Mouse (Mus musculus) small intestine, adult 2 months (tissue): ENCODE data around the gene Pacs1. TPM values are rescaled to one million over a fixed set of nuclear protein-coding genes. Genes with fewer than 3 reads are reported as not detected.

Source experiments
- H3K27ac ChIP-seq: fragments of 200-500 bp; 2 replicates; pipeline ENCODE4 v1.5.1; 2012; ENCODE audit warnings: low read depth, low read length, control low read depth, inconsistent platforms; ENCODE audit not compliant: insufficient read depth
- H3K27me3 ChIP-seq: fragments of 200-500 bp; 2 replicates; pipeline ENCODE4 v1.6.1; 2012; ENCODE audit warnings: mild to moderate bottlenecking, moderate library complexity, low read length, inconsistent platforms; ENCODE audit not compliant: control insufficient read depth, insufficient read depth
- H3K36me3 ChIP-seq: fragments of 200-500 bp; 2 replicates; pipeline ENCODE4 v1.6.1; 2012; ENCODE audit warnings: mild to moderate bottlenecking, low read length, control low read depth, inconsistent platforms; ENCODE audit not compliant: control insufficient read depth, insufficient read depth
- H3K4me1 ChIP-seq: fragments of 200-500 bp; 2 replicates; pipeline ENCODE4 v1.6.1; 2012; ENCODE audit warnings: low read length, inconsistent platforms, mixed read lengths; ENCODE audit not compliant: control insufficient read depth, insufficient read depth, insufficient read length
- H3K4me3 ChIP-seq: fragments of 200-500 bp; 2 replicates; pipeline ENCODE4 v1.5.1; 2012; ENCODE audit warnings: low read depth, mild to moderate bottlenecking, control low read depth, inconsistent platforms, low read length, moderate library complexity
- CTCF ChIP-seq: fragments of 200-500 bp; IDR thresholded peaks from 2 replicates; pipeline ENCODE4 v1.5.1; 2012; ENCODE audit warnings: low read depth, mild to moderate bottlenecking, control low read depth, inconsistent platforms, low read length, moderate library complexity, mixed read lengths; ENCODE audit not compliant: insufficient replicate concordance, insufficient read length; ENCODE audit errors: extremely low read depth
- POLR2A ChIP-seq: fragments of 200-500 bp; IDR thresholded peaks from 2 replicates; pipeline ENCODE4 v1.6.1; 2012; ENCODE audit warnings: low read depth, mild to moderate bottlenecking, control low read depth, inconsistent platforms, low read length, moderate library complexity
- WGBS: fragments of 180-500 bp; shearing (Covaris S2); methylation state at CpG from one replicate; pipeline ENCODE4 v1.1.7; 2018; 5-methylcytosine and 5-hydroxymethylcytosine counted together
- polyA plus RNA-seq: library from polyadenylated mRNA; depleted of rRNA; stranded (reverse); fragments of >200 nt; gene quantifications from 2 replicates; pipeline ENCODE4 v1.2.3, GENCODE M21; 2012

Pacs1 gene
- polyA plus RNA-seq, 1 experiment: 8.9 TPM

- no peaks in the 10 kb centered on the region for H3K27me3 ChIP-seq
- H3K36me3 ChIP-seq: peaks cover 34% of the 10 kb centered on the region
- no peak for TF ChIP-seq CTCF
- no peak for TF ChIP-seq POLR2A
- no peak overlapping the region for H3K27ac ChIP-seq
- WGBS: 90% methylated on average over 3 of the region's 3 CpGs
- H3K4me3 ChIP-seq: no peak overlapping the region
- H3K4me1 ChIP-seq: peaks cover 5% of the 10 kb centered on the region; the same call in 1 of the 2 replicates
These were observed 4.2 kb upstream of the Pacs1 start for GRCm38 (mm10) chr19:5277140-5277539.

GRCm38 (mm10) chr19:5276531-5276930, 3.6 kb upstream of the Pacs1 start:
- Histone ChIP-seq H3K36me3 (peaks cover 31% of the 10 kb centered on the region), H3K4me3 (no peak overlapping the region), H3K4me1 (peaks cover 6% of the 10 kb centered on the region; the same call in 1 of the 2 replicates), H3K27me3 (no peaks in the 10 kb centered on the region), H3K27ac (no peak overlapping the region)
- 85% methylated on average over 2 of the region's 2 CpGs for whole genome bisulfite sequencing
- TF ChIP-seq CTCF: no peak
- no peak for TF ChIP-seq POLR2A

GRCm38 (mm10) chr19:5275736-5276135, 2.8 kb upstream of the Pacs1 start:
- Histone ChIP-seq H3K36me3 (peaks cover 26% of the 10 kb centered on the region), H3K27ac (no peak overlapping the region), H3K27me3 (no peaks in the 10 kb centered on the region), H3K4me3 (no peak overlapping the region), H3K4me1 (peaks cover 6% of the 10 kb centered on the region; the same call in 1 of the 2 replicates)
- WGBS: 87% methylated on average over 5 of the region's 5 CpGs
- no peak for TF ChIP-seq POLR2A
- no peak for TF ChIP-seq CTCF

GRCm38 (mm10) chr19:5274641-5275040, 1.7 kb upstream of the Pacs1 start:
- 84% methylated on average over 13 of the region's 13 CpGs for WGBS
- Histone ChIP-seq H3K27ac (peak overlapping the region; percentile 70), H3K36me3 (peaks cover 20% of the 10 kb centered on the region), H3K4me1 (peaks cover 6% of the 10 kb centered on the region; the same call in 1 of the 2 replicates), H3K4me3 (no peak overlapping the region), H3K27me3 (no peaks in the 10 kb centered on the region)
- TF ChIP-seq POLR2A (no peak), CTCF (no peak)

- H3K36me3 ChIP-seq: peaks cover 14% of the 10 kb centered on the region
- TF ChIP-seq POLR2A (no peak), CTCF (no peak)
- no peaks in the 10 kb centered on the region for H3K27me3 ChIP-seq
- peak overlapping the region; percentile 70 for H3K27ac ChIP-seq
- H3K4me1 ChIP-seq: peaks cover 6% of the 10 kb centered on the region; the same call in 1 of the 2 replicates
- no peak overlapping the region for H3K4me3 ChIP-seq
- 65% methylated on average over 4 of the region's 4 CpGs for WGBS
These were observed 997 bp upstream of the Pacs1 start for GRCm38 (mm10) chr19:5273916-5274315.

GRCm38 (mm10) chr19:5272326-5272795, 558 bp downstream of the Pacs1 start:
- H3K27ac ChIP-seq: 0 out of 2 replicates have a peak overlapping the region, but pooled peaks have one; percentile 7
- H3K4me3 ChIP-seq: peak overlapping the region; percentile 84
- TF ChIP-seq CTCF (no peak), POLR2A (no peak)
- no peaks in the 10 kb centered on the region for H3K27me3 ChIP-seq
- peaks cover 6% of the 10 kb centered on the region; the same call in 1 of the 2 replicates for H3K4me1 ChIP-seq
- H3K36me3 ChIP-seq: peaks cover 14% of the 10 kb centered on the region
- WGBS: 1% methylated on average over 30 of the region's 30 CpGs

GRCm38 (mm10) chr19:5271430-5271829, 1.5 kb downstream of the Pacs1 start:
- Histone ChIP-seq H3K27ac (no peak overlapping the region), H3K36me3 (peaks cover 12% of the 10 kb centered on the region), H3K27me3 (no peaks in the 10 kb centered on the region), H3K4me3 (no peak overlapping the region), H3K4me1 (peaks cover 6% of the 10 kb centered on the region; the same call in 1 of the 2 replicates)
- 33% methylated on average over 1 of the region's 1 CpGs for WGBS
- no peak for TF ChIP-seq POLR2A
- no peak for TF ChIP-seq CTCF
